Mouse (Mus musculus): ENCODE results near the gene Shisa4. TPM values are rescaled to one million over a fixed set of nuclear protein-coding genes. Genes with fewer than 3 reads are reported as not detected.

The Shisa4 gene
- 29.3 and 35.1 TPM in 2 replicates for polyA plus RNA-seq (2012; rRNA removed)

GRCm38 (mm10) chr1:135374868-135375581 is at the start of gene Shisa4:
Shisa4 (minus strand) TSS chr1:135375237.

GRCm38 (mm10) chr1:135324571-135324970 is 50.5 kb downstream of the Shisa4 start, which contains the start of gene Lmod1:
Lmod1 (plus strand) TSS chr1:135324807.

Other genes starting within 250 kb of the Shisa4 start
- 2.1 and 2.3 TPM in 2 replicates for gene Ptpn7, start 242.5 kb downstream of the Shisa4 start, polyA plus RNA-seq (2012; rRNA removed)
- 82.5 and 97.0 TPM in 2 replicates for gene Arl8a, start 228.4 kb downstream of the Shisa4 start, polyA plus RNA-seq (2012; rRNA removed)
- 0.02 TPM in 1 of 2 replicates, not detected in the other for gene Gpr37l1, start 207.6 kb downstream of the Shisa4 start, polyA plus RNA-seq (2012; rRNA removed)
- 0.70 and 1.2 TPM in 2 replicates for gene Elf3, start 116.7 kb downstream of the Shisa4 start, polyA plus RNA-seq (2012; rRNA removed)
- 40.7 and 48.9 TPM in 2 replicates for gene Rnpep, start 91.2 kb downstream of the Shisa4 start, polyA plus RNA-seq (2012; rRNA removed)
- gene Timm17a, start 61.5 kb downstream of the Shisa4 start, polyA plus RNA-seq (2012; rRNA removed) = 52.6 and 54.9 TPM in 2 replicates
- gene Lmod1, start 50.4 kb downstream of the Shisa4 start, polyA plus RNA-seq (2012; rRNA removed) = 0.63 and 0.83 TPM in 2 replicates
- 148 and 188 TPM in 2 replicates for gene Ipo9, start 55.3 kb upstream of the Shisa4 start, polyA plus RNA-seq (2012; rRNA removed)
- 20.1 and 27.1 TPM in 2 replicates for gene Nav1, start 232.1 kb upstream of the Shisa4 start, polyA plus RNA-seq (2012; rRNA removed)

All from central nervous system, embryonic 11.5 days (tissue).